Mouse (Mus musculus) liver, embryonic 14.5 days (tissue): ENCODE measurements around the gene AW011738. TPM values are rescaled to one million over a fixed set of nuclear protein-coding genes. Genes with fewer than 3 reads are reported as not detected.

Experiments
- ATAC-seq: fragments of 200-750 bp; cut with Nextera tagmentation; 2 replicates; pipeline ENCODE4 v1.8.0; 2017; ENCODE audit warnings: moderate number of reproducible peaks, mild to moderate bottlenecking, moderate library complexity; ENCODE audit not compliant: insufficient read depth
- DNase-seq, 3 experiments: peaks; one replicate each; pipeline ENCODE4 v3.0.0-alpha.2; 2012 to 2013; ENCODE audit warnings: low read depth in 3 of 3, low spot score in 3 of 3
- H3K27ac ChIP-seq: fragments of 300-500 bp; sonication (generic); 2 replicates; pipeline ENCODE4 v1.5.1; 2014; ENCODE audit warnings: moderate library complexity, mild to moderate bottlenecking, control low read depth, inconsistent platforms
- H3K27me3 ChIP-seq: fragments of 300-500 bp; sonication (generic); 2 replicates; pipeline ENCODE4 v1.6.1; 2014; ENCODE audit warnings: mild to moderate bottlenecking, low read length, moderate library complexity; ENCODE audit not compliant: control insufficient read depth, insufficient read depth
- H3K36me3 ChIP-seq: fragments of 300-500 bp; sonication (generic); replicated peaks from 2 replicates; pipeline ENCODE4 v1.6.1; 2014; ENCODE audit warnings: low read depth; ENCODE audit not compliant: control insufficient read depth, insufficient read depth
- H3K4me1 ChIP-seq, 2 experiments: fragments of 200-500 bp in 1 of 2; fragments of 300-500 bp in 1 of 2; sonication (generic) in 1 of 2; replicated peaks; 2 replicates each; pipeline ENCODE4 v1.6.1; 2012 to 2014; ENCODE audit warnings: antibody characterized with exemption in 1 of 2, inconsistent platforms in 1 of 2, low read length in 1 of 2; ENCODE audit not compliant: control insufficient read depth in 2 of 2, insufficient read depth in 2 of 2
- H3K4me2 ChIP-seq: fragments of 300-500 bp; sonication (generic); 2 replicates; pipeline ENCODE4 v1.6.1; 2014; ENCODE audit warnings: low read depth, mild to moderate bottlenecking, control low read depth, moderate library complexity
- H3K4me3 ChIP-seq, 2 experiments: fragments of 200-500 bp in 1 of 2; fragments of 300-500 bp in 1 of 2; sonication (generic) in 1 of 2; 2 replicates each; pipeline ENCODE4 v1.5.1; 2012 to 2014; ENCODE audit warnings: low read depth in 2 of 2, low read length in 2 of 2, mild to moderate bottlenecking in 2 of 2, control low read depth in 1 of 2, inconsistent platforms in 1 of 2, moderate library complexity in 1 of 2; ENCODE audit not compliant: insufficient read depth in 1 of 2
- H3K9ac ChIP-seq: fragments of 300-500 bp; sonication (generic); replicated peaks from 2 replicates; pipeline ENCODE4 v1.6.1; 2014; ENCODE audit warnings: mild to moderate bottlenecking, control low read depth, moderate library complexity
- H3K9me3 ChIP-seq: fragments of 300-500 bp; sonication (generic); 2 replicates; pipeline ENCODE4 v1.6.1; 2016; ENCODE audit warnings: low read length, mixed read lengths; ENCODE audit not compliant: control insufficient read depth
- CTCF ChIP-seq: IDR thresholded peaks from 2 replicates; pipeline ENCODE4 v1.5.1; 2016; ENCODE audit warnings: antibody characterized with exemption, low read depth, control low read depth
- EP300 ChIP-seq: IDR thresholded peaks from 2 replicates; pipeline ENCODE4 v1.6.1; 2016; ENCODE audit warnings: antibody characterized with exemption, low read depth
- WGBS: fragments of 180-500 bp; shearing (Covaris S2); extraction: QIAGEN DNeasy Blood & Tissue Kit; methylation state at CpG from one replicate; pipeline ENCODE4 v1.1.7; 2014; ENCODE audit not compliant: insufficient replicate concordance; 5-methylcytosine and 5-hydroxymethylcytosine counted together
- polyA plus RNA-seq, 2 experiments: library from polyadenylated mRNA; depleted of rRNA in 1 of 2; stranded (reverse) in 1 of 2; unstranded in 1 of 2; fragments of >200 nt; fragmentation: Nextera tagmentation in 1 of 2; extraction: Ambion mirVana in 1 of 2; gene quantifications; 2 replicates each; pipeline versions ENCODE4 v1.2.1 to v1.2.3; 2012 to 2014

AW011738 gene
- polyA plus RNA-seq, 2 experiments, result 0.23 to 0.66 TPM

DNA sequence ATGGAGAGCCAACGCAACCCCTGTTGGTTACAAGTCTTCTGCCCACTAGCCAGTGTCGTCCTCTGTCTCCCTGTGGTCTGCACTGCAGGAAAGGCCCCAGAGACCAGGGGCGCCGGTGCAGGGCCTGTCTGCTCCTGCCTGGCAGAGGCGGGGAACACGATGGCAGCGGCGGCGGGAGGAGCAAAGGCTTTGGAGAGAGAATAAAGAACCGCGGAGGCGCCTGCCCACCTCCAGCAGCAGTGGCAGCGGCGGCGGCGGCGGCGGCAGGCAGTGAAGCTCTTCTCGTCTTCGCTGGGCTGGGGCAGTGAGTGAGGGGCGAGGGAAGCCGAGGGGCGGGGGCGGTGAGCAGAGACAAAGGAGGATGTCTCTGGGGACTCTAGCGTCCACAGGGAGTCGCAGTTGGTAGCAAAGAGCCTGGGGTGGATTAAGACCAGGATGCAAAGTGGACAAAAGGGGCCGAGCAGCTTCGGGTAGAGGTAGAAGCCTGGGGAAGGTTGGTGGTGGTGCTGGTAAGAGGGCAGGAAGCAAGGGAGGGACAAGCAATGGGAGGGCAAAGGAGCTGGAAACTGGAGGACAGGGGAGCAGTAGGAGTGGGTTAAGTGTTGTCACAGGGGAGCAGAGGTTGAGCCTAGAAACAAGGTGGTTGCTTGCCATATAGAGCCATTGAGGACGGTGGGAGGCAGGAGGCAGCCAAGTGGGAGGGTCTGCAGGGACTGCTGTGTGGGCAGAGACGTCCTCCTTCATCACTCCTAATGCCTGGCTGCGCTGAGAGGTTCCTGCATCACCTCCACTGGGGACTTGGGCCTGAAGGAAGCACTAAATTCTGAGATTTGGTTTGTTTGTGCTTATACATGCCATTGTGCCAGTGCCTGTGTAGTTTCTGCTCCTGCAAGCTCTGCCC lies 16.9 kb upstream of the AW011738 start:
- H3K9me3 ChIP-seq, result no peaks in the 10 kb centered on the region
- TF ChIP-seq EP300 (no peak), CTCF (no peak)
- ATAC-seq, result peak; percentile 44
- no peak for DNase-seq
- H3K27me3 ChIP-seq, result no peaks in the 10 kb centered on the region
- no peaks in the 10 kb centered on the region for H3K36me3 ChIP-seq
- H3K4me1 ChIP-seq, result peaks cover 17 to 40% of the 10 kb centered on the region in 2 experiments
- no peak overlapping the region for H3K27ac ChIP-seq
- peak overlapping the region; percentile 45 to 48 for H3K4me3 ChIP-seq
- WGBS, result 10% methylated on average over 31 of the region's 31 CpGs
- peak overlapping the region; percentile 69 for H3K4me2 ChIP-seq
- H3K9ac ChIP-seq, result peak overlapping the region; percentile 50

DNA sequence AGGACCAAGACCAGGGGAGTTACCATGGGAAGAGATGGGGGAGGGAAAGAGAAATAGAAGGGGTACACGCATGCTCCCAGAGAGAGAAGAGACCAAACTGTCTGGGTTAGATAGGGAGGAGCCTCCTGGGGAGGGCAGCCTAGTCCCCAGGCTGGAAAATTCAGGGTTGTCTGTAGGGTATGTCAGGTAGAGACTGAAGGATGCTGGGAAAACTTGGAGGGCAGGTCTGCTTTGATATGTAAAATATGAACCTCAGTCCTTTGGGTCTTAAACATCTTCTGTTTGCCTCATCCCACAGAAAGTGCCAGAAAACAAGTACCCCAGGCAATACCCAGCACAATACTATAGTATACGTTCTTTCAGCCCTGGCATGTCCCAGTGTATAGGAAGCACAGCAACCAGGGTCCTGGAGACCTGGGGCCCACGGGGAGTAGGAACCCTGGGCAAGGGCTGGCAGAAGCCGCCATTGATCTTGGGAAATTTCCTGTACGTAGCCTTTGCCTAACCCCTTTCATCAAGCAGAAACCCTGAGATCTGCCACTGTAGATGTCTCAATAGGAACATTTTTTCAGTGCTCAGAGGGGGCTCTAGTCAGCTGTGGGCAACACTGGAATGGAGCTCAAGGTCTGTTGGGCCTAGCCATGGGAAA lies 14.8 kb upstream of the AW011738 start:
- Histone ChIP-seq H3K9ac (no peak overlapping the region), H3K4me2 (no peak overlapping the region), H3K9me3 (no peaks in the 10 kb centered on the region), H3K4me1 (peaks cover 26 to 48% of the 10 kb centered on the region in 2 experiments), H3K27me3 (no peaks in the 10 kb centered on the region), H3K27ac (no peak overlapping the region), H3K36me3 (no peaks in the 10 kb centered on the region), H3K4me3 (no peak overlapping the region)
- DNase-seq, result no peak
- TF ChIP-seq EP300 (no peak), CTCF (no peak)
- no peak for ATAC-seq
- 53% methylated on average over 5 of the region's 5 CpGs for WGBS

DNA sequence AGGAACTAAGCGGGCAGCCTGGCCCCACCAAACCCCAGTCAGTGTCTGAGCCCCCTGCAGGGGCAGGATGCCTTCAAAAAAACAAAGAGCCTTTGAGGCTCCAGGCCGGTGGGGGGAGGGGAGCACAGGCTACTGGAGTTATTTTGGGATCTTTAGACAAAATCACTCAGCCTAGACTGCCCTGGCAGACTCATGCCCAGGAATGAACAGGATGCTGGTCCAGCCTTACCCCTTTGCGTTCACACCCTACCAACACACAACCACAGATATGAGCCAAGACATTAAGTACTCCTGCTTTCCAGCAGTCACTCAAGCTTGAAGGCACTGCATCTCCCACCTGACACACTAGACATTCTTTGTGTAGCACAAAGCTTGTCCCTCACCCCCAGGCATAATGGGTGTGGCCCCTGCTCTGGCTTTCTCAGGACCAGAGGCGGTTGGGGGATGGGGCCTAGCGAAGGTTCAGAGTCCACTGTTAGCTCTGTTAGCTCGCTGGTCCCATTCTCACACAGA lies 14.2 kb upstream of the AW011738 start:
- Histone ChIP-seq H3K4me1 (peaks cover 26 to 49% of the 10 kb centered on the region in 2 experiments), H3K27me3 (no peaks in the 10 kb centered on the region), H3K27ac (no peak overlapping the region), H3K4me2 (no peak overlapping the region), H3K9ac (no peak overlapping the region), H3K4me3 (no peak overlapping the region), H3K9me3 (no peaks in the 10 kb centered on the region), H3K36me3 (no peaks in the 10 kb centered on the region)
- no peak for DNase-seq
- TF ChIP-seq CTCF (no peak), EP300 (no peak)
- WGBS, result 49% methylated on average over 6 of the region's 6 CpGs
- ATAC-seq, result no peak

DNA sequence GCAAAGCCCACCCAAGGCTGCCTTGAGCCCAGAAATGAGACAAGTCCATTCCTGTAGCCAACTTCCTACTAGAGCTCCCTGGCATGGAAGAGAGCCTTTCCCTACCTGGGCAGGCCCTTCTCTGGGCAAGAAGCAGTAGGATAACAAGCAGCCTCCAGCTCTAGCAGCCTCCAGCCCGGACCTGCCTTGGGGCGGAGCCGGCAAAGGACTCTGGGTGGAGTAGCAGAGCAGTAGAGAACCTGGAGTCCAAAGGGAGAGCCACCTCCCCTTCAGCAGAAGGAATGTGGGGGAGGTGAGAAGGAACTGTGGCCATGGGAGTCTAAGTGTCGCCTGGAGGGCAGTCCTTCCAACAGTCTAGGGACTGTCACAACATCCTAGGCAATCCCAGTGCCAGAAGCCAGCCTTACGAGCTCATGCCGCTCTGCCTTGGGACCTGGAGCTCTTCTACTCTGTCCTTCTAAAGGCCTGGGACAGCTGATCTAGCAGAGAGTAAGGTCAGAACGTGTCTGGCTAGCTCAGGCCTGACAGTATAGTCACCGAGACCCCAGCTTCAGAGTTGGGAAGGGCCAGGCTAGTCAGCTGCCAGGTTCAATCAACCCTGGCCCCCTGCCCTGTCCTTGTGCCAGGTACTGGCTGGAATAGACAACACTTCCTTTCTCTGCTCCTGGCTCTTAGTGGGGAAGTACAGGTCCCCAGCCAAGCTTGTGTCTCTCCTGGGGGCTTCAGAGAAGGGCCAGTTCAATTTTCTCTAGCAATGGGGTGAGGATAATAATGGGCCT lies 10.5 kb upstream of the AW011738 start:
- Histone ChIP-seq H3K27me3 (peaks cover 16% of the 10 kb centered on the region), H3K4me3 (no peak overlapping the region), H3K27ac (no peak overlapping the region), H3K9me3 (no peaks in the 10 kb centered on the region), H3K9ac (no peak overlapping the region), H3K4me1 (peaks cover 18 to 32% of the 10 kb centered on the region in 2 experiments), H3K4me2 (no peak overlapping the region), H3K36me3 (no peaks in the 10 kb centered on the region)
- ATAC-seq, result peak; percentile 16; the same call in 1 of the 2 replicates
- no peak for DNase-seq
- WGBS, result 47% methylated on average over 8 of the region's 8 CpGs
- TF ChIP-seq CTCF (peak; percentile 26; the same call in 1 of the 2 replicates), EP300 (no peak)
